Mouse (Mus musculus) fibroblast of lung, adult 2 months (primary cell): Measurements from ENCODE around the gene Olfr952.

Source experiments
- DNase-seq: peaks from one replicate; pipeline ENCODE4 v3.0.0-alpha.2; 2011; ENCODE audit warnings: low read depth

Olfr952 gene

GRCm38 (mm10) chr9:39427048-39427447, at the start of gene Olfr952:
Gene Olfr952, minus strand, starts transcription at chr9:39427148.
- no peak for DNase-seq

GRCm38 (mm10) chr9:39471844-39472243, 44.9 kb upstream of the Olfr952 start, which contains the start of gene Olfr955:
Gene Olfr955, minus strand, starts transcription at chr9:39471944.
- DNase-seq = no peak

GRCm38 (mm10) chr9:39456401-39456800, 29.5 kb upstream of the Olfr952 start, which contains the start of gene Olfr954:
Gene Olfr954, plus strand, starts transcription at chr9:39456701.
- no peak for DNase-seq

GRCm38 (mm10) chr9:39387110-39387509, 39.8 kb downstream of the Olfr952 start, which contains the start of gene Olfr951:
Gene Olfr951, plus strand, starts transcription at chr9:39387410.
- DNase-seq = no peak
